Mouse (Mus musculus) small intestine, adult 2 months (tissue): ENCODE results near the gene Mylk3.

Experiments
- CTCF ChIP-seq: fragments of 200-500 bp; IDR thresholded peaks from 2 replicates; pipeline ENCODE4 v1.5.1; 2012; ENCODE audit warnings: low read depth, mild to moderate bottlenecking, control low read depth, inconsistent platforms, low read length, moderate library complexity, mixed read lengths; ENCODE audit not compliant: insufficient replicate concordance, insufficient read length; ENCODE audit errors: extremely low read depth
- POLR2A ChIP-seq: fragments of 200-500 bp; IDR thresholded peaks from 2 replicates; pipeline ENCODE4 v1.6.1; 2012; ENCODE audit warnings: low read depth, mild to moderate bottlenecking, control low read depth, inconsistent platforms, low read length, moderate library complexity

DNA sequence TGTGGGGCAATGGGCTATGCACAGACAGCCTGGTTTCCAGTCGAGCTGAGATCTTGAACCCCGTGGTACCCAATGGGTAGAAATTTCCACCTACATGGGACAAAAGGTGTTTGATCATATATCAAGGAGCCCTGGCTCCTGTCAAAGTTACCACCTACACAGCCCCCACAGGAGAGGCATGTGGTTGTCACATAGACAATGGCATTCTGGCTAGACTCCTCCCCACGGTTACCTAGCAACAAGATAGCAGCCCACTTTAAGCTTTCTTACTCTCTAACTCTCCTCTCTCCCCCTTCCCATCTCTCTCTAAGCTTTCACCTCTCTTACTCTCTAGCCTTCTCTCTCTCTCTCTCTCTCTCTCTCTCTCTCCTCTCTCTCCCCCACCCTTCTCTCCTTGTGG, 19.3 kb upstream of the Mylk3 start:
- TF ChIP-seq CTCF = no peak
- TF ChIP-seq POLR2A = no peak
